Mouse (Mus musculus) embryonic facial prominence, embryonic 12.5 days (tissue): Measurements from ENCODE around the gene Meox2. TPM values are rescaled to one million over a fixed set of nuclear protein-coding genes. Genes with fewer than 3 reads are reported as not detected.
"Not testable (repeated sequence)": the region's sequence is repeated elsewhere in the genome, so short reads cannot be mapped to it uniquely, and the experiment has no call there.

Experiments used
- ATAC-seq: fragments of 200-750 bp; cut with Nextera tagmentation; 2 replicates; pipeline ENCODE4 v1.8.0; 2017; ENCODE audit not compliant: insufficient number of reproducible peaks, insufficient read depth, low FRiP score, low TSS enrichment
- H3K27ac ChIP-seq: fragments of 300-500 bp; sonication (generic); 2 replicates; pipeline ENCODE4 v1.5.1; 2016; ENCODE audit warnings: mild to moderate bottlenecking
- H3K27me3 ChIP-seq: fragments of 300-500 bp; sonication (generic); 2 replicates; pipeline ENCODE4 v1.6.1; 2016; ENCODE audit warnings: mild to moderate bottlenecking, moderate library complexity
- H3K36me3 ChIP-seq: fragments of 300-500 bp; sonication (generic); 2 replicates; pipeline ENCODE4 v1.6.1; 2016; ENCODE audit warnings: mild to moderate bottlenecking
- H3K4me1 ChIP-seq: fragments of 300-500 bp; sonication (generic); 2 replicates; pipeline ENCODE4 v1.6.1; 2016
- H3K4me2 ChIP-seq: fragments of 300-500 bp; sonication (generic); replicated peaks from 2 replicates; pipeline ENCODE4 v1.6.1; 2016; ENCODE audit warnings: mild to moderate bottlenecking, moderate library complexity
- H3K4me3 ChIP-seq: fragments of 300-500 bp; sonication (generic); 2 replicates; pipeline ENCODE4 v1.5.1; 2016; ENCODE audit warnings: mild to moderate bottlenecking
- H3K9ac ChIP-seq: fragments of 300-500 bp; sonication (generic); 2 replicates; pipeline ENCODE4 v1.6.1; 2016; ENCODE audit warnings: mild to moderate bottlenecking, moderate library complexity
- H3K9me3 ChIP-seq: fragments of 300-500 bp; sonication (generic); 2 replicates; pipeline ENCODE4 v1.6.1; 2016; ENCODE audit warnings: mild to moderate bottlenecking, moderate library complexity
- WGBS: fragments of 180-500 bp; shearing (Covaris S2); methylation state at CpG from one replicate; pipeline ENCODE4 v1.1.7; 2016; 5-methylcytosine and 5-hydroxymethylcytosine counted together
- polyA plus RNA-seq: library from polyadenylated mRNA; unstranded; fragments of >200 nt; fragmentation: Nextera tagmentation; extraction: Ambion mirVana; gene quantifications from 2 replicates; pipeline ENCODE4 v1.2.1, GENCODE M21; 2016

Gene Meox2
- 13.1 and 13.8 TPM in 2 replicates for polyA plus RNA-seq

DNA sequence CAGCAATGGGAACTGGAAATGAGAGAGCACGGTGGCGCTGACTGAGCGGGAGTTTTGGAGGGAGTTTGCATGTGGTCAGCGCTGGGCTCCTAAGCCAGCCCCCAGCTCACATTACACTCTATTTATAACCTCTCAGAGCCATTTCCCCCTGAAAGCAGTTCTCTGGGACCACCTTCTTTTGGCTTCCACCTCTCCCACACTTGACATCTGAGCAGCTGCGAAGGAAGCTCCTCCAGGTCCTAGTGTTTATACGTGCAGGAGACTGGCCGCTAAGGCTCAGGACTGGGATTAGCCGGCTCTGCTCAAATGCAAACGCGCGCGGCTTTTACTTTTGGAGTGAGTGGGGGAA, at the start of gene Meox2:
Gene Meox2, plus strand, starts transcription at position 151 of the 349 bp plus-strand sequence.
- Histone ChIP-seq H3K27ac (peak within 1 kb of the TSS; percentile 54), H3K36me3 (no peaks in the 10 kb centered on the region), H3K27me3 (peaks cover 27% of the 10 kb centered on the region), H3K9me3 (no peaks in the 10 kb centered on the region), H3K9ac (peak within 1 kb of the TSS; percentile 57), H3K4me1 (peaks cover 15% of the 10 kb centered on the region), H3K4me3 (peak within 1 kb of the TSS; percentile 56), H3K4me2 (peak within 1 kb of the TSS; percentile 84)
- ATAC-seq, result peak; percentile 84
- 0% methylated on average over 12 of the region's 12 CpGs for WGBS

DNA sequence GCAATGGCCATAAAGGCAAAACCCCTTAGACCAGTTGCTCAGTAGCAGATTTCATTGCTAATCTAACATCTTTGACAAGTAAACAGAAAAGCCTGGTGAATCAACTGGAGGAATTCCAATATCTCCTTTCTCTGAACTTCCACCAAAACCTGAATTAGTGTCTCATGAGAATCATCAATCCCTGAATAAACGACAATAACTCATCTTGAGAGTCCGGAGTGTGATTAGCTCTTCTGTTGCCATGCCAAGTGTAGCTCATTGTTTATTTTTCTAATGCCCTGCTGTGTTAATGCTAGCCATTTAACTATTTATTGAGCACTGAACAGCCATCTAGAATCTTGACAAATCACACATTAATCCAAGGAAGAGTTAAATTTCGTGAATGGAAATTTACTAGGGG, 35.7 kb upstream of the Meox2 start:
- ATAC-seq, result no peak
- no peak overlapping the region for H3K4me2 ChIP-seq
- no peaks in the 10 kb centered on the region for H3K4me1 ChIP-seq
- H3K27ac ChIP-seq, result no peak overlapping the region
- no peaks in the 10 kb centered on the region for H3K36me3 ChIP-seq
- H3K27me3 ChIP-seq, result no peaks in the 10 kb centered on the region
- WGBS, result 53% methylated on average over 3 of the region's 3 CpGs
- no peak overlapping the region for H3K4me3 ChIP-seq
- H3K9ac ChIP-seq, result no peak overlapping the region
- no peaks in the 10 kb centered on the region for H3K9me3 ChIP-seq

DNA sequence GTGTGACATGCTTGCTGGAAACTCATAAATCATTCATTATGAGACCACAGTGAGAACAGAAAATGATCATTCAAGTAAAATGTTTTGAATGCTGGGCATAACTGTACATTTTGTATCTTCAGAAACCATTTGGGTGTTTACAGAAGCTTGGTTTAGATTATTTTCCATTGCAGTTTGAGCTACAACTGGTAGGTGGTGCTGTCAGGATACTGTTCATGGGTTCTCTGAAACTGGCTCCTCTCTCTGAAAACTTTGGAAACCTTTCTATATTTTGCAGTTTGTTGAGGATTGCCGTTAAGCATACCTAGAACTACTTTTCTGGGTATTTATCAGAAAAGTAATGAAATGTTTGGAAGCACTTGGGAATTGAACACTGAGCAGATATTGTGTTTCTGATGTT, 31.0 kb upstream of the Meox2 start:
- Histone ChIP-seq H3K4me1 (no peaks in the 10 kb centered on the region), H3K27me3 (no peaks in the 10 kb centered on the region), H3K36me3 (no peaks in the 10 kb centered on the region), H3K27ac (no peak overlapping the region), H3K4me3 (no peak overlapping the region), H3K4me2 (no peak overlapping the region), H3K9me3 (no peaks in the 10 kb centered on the region), H3K9ac (no peak overlapping the region)
- WGBS, result 50% methylated on average over 1 of the region's 1 CpGs
- no peak for ATAC-seq

DNA sequence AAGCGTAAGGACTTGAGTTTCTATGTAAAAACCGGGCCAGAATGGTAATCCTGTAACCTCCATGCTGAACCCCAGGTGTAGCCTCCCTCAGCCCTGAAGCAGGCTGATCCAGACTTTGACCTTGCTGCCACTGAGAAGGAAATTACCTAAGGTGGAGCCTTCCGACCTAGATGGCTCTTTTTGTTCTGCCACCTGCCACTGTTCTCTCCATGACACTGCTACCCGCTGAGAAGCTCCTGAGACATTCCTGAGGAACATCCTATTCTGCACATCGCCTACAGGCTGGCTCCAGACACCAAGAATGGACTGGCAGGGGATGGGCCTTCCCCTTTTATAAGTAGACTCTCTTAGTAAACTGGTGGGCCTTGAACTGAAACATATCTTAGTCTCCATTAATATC, 28.3 kb upstream of the Meox2 start:
- not testable (repeated sequence) for H3K9me3 ChIP-seq, H3K4me3 ChIP-seq, H3K27ac ChIP-seq, H3K4me2 ChIP-seq, H3K36me3 ChIP-seq, H3K27me3 ChIP-seq, H3K4me1 ChIP-seq, H3K9ac ChIP-seq, ATAC-seq
- WGBS, result 62% methylated on average over 5 of the region's 5 CpGs

DNA sequence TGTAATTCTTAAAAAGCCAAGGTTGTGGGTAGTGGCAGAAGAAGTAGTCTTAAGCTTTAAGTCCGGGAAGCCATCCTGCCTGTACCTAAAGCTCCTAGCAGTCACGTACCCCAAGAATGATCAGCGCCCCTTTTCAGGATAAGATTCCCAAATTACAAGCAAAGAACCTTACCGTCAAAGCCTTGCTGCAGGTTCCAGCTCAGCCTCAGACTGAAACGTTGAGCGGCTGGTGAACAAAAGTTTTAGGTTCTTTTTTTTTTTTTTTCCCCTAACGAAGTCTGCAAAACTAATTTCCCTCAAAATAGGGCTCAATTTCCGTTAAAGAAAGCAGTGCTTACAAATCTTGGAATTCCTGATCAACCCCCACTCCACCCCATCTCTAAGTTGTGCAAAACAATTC, 1.8 kb upstream of the Meox2 start:
- no peaks in the 10 kb centered on the region for H3K9me3 ChIP-seq
- no peak overlapping the region for H3K9ac ChIP-seq
- no peak overlapping the region for H3K4me2 ChIP-seq
- H3K36me3 ChIP-seq, result no peaks in the 10 kb centered on the region
- peaks cover 27% of the 10 kb centered on the region for H3K27me3 ChIP-seq
- WGBS, result 29% methylated on average over 8 of the region's 8 CpGs
- H3K27ac ChIP-seq, result no peak overlapping the region
- H3K4me1 ChIP-seq, result peaks cover 15% of the 10 kb centered on the region
- no peak for ATAC-seq
- H3K4me3 ChIP-seq, result no peak overlapping the region

DNA sequence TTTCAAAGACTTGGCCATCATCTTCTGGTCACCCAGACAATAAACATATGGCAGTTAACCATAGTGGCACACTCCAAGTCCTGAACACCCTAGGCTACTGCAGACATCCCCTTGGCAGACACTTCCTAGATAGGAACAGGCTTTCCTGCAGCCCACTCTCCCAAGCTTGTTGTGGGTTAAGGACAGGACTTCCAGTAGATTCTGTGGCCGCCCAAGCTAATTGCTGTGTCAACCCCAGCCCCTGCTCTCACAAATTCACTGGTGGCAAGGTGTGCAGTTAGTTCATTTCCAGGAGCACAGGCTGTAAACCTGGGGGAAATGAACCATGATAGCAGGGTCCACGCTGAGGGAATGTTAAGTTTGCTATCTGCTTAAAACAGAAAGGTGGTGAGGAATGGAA, 1.2 kb upstream of the Meox2 start:
- no peaks in the 10 kb centered on the region for H3K9me3 ChIP-seq
- H3K4me3 ChIP-seq, result no peak overlapping the region
- H3K4me2 ChIP-seq, result no peak overlapping the region
- peaks cover 27% of the 10 kb centered on the region for H3K27me3 ChIP-seq
- peaks cover 15% of the 10 kb centered on the region for H3K4me1 ChIP-seq
- H3K9ac ChIP-seq, result no peak overlapping the region
- ATAC-seq, result no peak
- H3K36me3 ChIP-seq, result no peaks in the 10 kb centered on the region
- WGBS, result 39% methylated on average over 2 of the region's 2 CpGs
- no peak overlapping the region for H3K27ac ChIP-seq

DNA sequence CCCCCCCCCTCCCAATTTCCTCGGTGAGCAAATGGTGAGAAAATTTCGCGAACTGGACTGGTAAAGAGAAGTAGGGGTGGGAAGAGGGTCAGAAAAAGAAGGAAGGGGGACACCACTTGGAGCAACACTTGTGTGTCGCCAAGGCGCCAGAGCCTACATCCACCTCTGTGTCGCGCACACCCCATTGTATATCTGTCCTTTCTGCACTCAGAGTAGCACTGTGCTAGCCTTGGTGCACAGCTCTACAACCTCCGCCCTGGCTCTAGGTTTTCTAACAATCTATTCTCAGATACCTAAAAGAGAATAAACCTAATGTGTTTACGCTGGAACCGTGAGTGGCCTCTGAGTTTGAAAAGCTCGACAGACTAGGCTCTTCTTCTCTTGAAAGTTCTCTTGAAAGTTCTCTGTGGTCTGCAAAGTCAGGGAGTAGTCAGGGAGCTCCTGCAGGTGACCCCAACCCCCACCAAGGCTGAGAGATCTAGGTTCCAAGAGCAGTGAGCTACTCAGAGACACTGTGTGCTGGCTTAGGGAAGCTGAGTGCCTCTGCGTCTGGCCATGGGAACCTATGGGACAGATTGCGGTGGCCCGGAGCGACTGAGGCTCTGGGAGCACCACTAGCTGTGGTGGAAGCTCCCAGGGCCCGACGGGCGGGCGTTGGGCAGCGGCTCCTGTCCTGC, 489 bp upstream of the Meox2 start:
- Histone ChIP-seq H3K4me1 (peaks cover 15% of the 10 kb centered on the region), H3K27ac (0 out of 2 replicates have a peak overlapping the region, but pooled peaks have one; percentile 54)
- WGBS, result 21% methylated on average over 20 of the region's 20 CpGs

DNA sequence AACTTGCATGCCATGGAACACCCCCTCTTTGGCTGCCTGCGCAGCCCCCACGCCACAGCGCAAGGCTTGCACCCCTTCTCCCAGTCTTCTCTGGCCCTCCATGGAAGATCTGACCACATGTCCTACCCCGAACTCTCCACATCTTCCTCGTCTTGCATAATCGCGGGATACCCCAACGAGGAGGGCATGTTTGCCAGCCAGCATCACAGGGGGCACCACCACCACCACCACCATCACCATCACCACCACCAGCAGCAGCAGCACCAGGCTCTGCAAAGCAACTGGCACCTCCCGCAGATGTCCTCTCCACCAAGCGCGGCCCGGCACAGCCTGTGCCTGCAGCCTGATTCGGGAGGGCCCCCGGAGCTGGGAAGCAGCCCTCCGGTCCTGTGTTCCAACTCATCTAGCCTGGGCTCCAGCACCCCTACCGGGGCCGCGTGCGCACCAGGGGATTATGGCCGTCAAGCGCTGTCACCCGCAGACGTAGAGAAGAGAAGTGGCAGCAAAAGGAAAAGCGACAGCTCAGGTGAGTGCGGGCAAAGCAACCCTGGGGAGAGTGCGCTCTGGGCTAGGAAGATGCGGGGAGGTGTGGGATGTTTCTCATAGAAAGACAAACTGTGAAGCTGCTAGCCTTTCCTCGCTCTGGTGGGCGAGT, 606 bp downstream of the Meox2 start:
- Histone ChIP-seq H3K4me1 (peaks cover 15% of the 10 kb centered on the region), H3K4me2 (peak overlapping the region; percentile 84), H3K27me3 (peaks cover 27% of the 10 kb centered on the region), H3K36me3 (no peaks in the 10 kb centered on the region), H3K4me3 (peak overlapping the region; percentile 56), H3K9me3 (no peaks in the 10 kb centered on the region), H3K9ac (peak overlapping the region; percentile 57), H3K27ac (peak overlapping the region; percentile 12)
- peak; percentile 73; the same call in 1 of the 2 replicates for ATAC-seq
- WGBS, result under 1% methylated on average over 29 of the region's 29 CpGs

More for the DNA sequence above, 489 bp upstream of the Meox2 start:
- peak; percentile 45; the same call in 1 of the 2 replicates for ATAC-seq
- peaks cover 27% of the 10 kb centered on the region for H3K27me3 ChIP-seq
- no peaks in the 10 kb centered on the region for H3K9me3 ChIP-seq
- no peaks in the 10 kb centered on the region for H3K36me3 ChIP-seq
- peak overlapping the region; percentile 57 for H3K9ac ChIP-seq
- H3K4me3 ChIP-seq, result peak overlapping the region; percentile 56
- H3K4me2 ChIP-seq, result peak overlapping the region; percentile 84

DNA sequence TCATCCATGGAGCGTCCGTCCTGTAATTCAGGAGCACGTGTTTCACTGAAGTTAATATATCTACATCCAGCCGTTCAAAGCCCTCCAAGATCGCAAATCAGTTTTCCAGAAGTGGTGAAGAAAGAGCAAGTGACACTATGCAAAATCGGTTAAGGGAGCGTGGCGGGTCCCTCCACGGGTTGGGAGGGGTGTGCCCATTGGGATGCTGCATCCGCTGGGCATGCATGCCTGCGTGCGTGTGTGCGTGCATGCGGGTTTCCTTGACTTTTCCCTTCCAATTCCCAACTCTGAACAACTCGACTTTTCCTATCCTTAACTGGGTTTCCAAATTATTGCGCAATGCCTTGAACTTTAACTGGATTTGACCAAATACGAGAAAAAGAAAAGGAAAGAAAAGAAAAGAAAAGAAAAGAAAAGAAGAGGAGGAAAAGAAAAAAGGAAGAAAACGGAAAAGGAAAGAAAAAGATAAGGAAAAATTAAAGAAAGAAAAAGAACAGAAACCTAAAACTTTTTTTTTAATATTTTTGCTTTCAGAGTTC, 1.2 kb downstream of the Meox2 start:
- 4% methylated on average over 18 of the region's 18 CpGs for WGBS
- no peak for ATAC-seq
- Histone ChIP-seq H3K27me3 (peaks cover 27% of the 10 kb centered on the region), H3K36me3 (no peaks in the 10 kb centered on the region), H3K27ac (peak overlapping the region; percentile 12; the same call in 1 of the 2 replicates), H3K9ac (peak overlapping the region; percentile 57), H3K4me3 (peak overlapping the region; percentile 56), H3K4me1 (peaks cover 15% of the 10 kb centered on the region), H3K4me2 (peak overlapping the region; percentile 84), H3K9me3 (no peaks in the 10 kb centered on the region)

DNA sequence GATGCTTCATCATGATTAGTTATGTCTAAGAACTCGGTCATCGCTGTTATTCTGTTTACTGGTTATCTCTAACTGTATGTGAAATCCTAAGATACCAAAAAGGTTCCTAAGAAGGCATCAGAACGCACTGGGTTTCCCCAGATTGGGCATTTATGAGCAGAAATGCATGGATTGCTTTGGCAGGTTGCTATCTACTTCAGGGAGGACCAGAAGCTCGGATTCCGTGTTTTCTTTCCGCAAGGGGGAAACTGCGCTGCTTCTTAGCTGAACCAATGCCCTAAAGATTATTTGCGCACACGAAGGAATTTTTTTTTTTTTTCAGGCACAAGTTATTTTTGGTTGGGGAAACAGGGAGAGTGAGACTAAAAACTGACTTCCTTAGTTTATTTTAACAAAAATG, 2.6 kb downstream of the Meox2 start:
- Histone ChIP-seq H3K27ac (no peak overlapping the region), H3K36me3 (no peaks in the 10 kb centered on the region), H3K4me2 (peak overlapping the region; percentile 26; the same call in 1 of the 2 replicates), H3K4me1 (peaks cover 15% of the 10 kb centered on the region), H3K9ac (no peak overlapping the region), H3K27me3 (peaks cover 27% of the 10 kb centered on the region), H3K4me3 (peak overlapping the region; percentile 22), H3K9me3 (no peaks in the 10 kb centered on the region)
- ATAC-seq, result no peak
- 50% methylated on average over 9 of the region's 9 CpGs for WGBS

DNA sequence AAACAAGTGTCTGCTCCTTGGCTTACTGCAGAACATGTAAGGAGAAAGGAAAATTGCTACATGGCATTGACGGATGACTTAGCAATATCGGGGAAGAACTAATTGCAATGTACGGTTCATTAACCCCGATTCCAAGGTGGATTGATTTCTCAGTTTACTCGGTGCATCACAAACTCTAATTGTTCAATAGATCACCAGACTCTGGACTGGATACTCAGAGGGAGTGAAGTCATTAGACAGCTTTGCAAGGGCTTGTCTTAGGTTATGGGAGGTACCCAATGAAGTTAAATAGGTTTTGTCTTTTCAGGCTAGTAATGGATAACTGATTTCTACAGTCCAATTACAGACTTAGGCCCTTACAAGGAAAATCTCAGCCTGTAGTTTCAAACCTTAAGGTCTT, 10.9 kb downstream of the Meox2 start:
- WGBS, result 75% methylated on average over 5 of the region's 5 CpGs
- no peaks in the 10 kb centered on the region for H3K9me3 ChIP-seq
- H3K4me3 ChIP-seq, result no peak overlapping the region
- no peaks in the 10 kb centered on the region for H3K36me3 ChIP-seq
- no peak overlapping the region for H3K4me2 ChIP-seq
- no peaks in the 10 kb centered on the region for H3K27me3 ChIP-seq
- ATAC-seq, result no peak
- H3K27ac ChIP-seq, result no peak overlapping the region
- H3K4me1 ChIP-seq, result no peaks in the 10 kb centered on the region
- no peak overlapping the region for H3K9ac ChIP-seq

DNA sequence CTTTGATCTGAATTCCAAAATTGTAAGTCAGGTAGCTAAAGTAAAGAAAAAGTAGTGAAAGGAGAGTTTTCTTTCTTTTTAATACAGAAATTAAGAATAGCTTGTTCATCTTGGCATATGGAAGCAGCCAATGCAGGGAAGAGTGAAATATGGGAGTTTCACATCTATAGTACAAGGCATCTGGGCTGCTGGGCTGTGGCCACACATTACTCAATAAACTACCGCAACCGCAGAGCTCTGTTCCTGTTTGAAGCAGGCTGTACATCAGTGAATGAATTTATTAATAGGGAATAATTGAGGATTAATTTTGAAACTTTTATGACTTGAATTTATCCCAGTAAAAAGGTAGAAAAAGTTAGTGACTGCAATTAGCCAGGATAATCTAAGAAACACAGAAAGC, 15.4 kb downstream of the Meox2 start:
- H3K9ac ChIP-seq, result no peak overlapping the region
- H3K9me3 ChIP-seq, result no peaks in the 10 kb centered on the region
- no peaks in the 10 kb centered on the region for H3K36me3 ChIP-seq
- no peaks in the 10 kb centered on the region for H3K27me3 ChIP-seq
- H3K27ac ChIP-seq, result no peak overlapping the region
- 90% methylated on average over 2 of the region's 2 CpGs for WGBS
- H3K4me1 ChIP-seq, result no peaks in the 10 kb centered on the region
- ATAC-seq, result no peak
- H3K4me2 ChIP-seq, result no peak overlapping the region
- no peak overlapping the region for H3K4me3 ChIP-seq
